Mouse (Mus musculus) liver, embryonic 14.5 days (tissue): ENCODE measurements around the gene Rnf39. TPM values are rescaled to one million over a fixed set of nuclear protein-coding genes. Genes with fewer than 3 reads are reported as not detected.

Source experiments
- ATAC-seq: fragments of 200-750 bp; cut with Nextera tagmentation; 2 replicates; pipeline ENCODE4 v1.8.0; 2017; ENCODE audit warnings: moderate number of reproducible peaks, mild to moderate bottlenecking, moderate library complexity; ENCODE audit not compliant: insufficient read depth
- DNase-seq, 3 experiments: peaks; one replicate each; pipeline ENCODE4 v3.0.0-alpha.2; 2012 to 2013; ENCODE audit warnings: low read depth in 3 of 3, low spot score in 3 of 3
- H3K27ac ChIP-seq: fragments of 300-500 bp; sonication (generic); 2 replicates; pipeline ENCODE4 v1.5.1; 2014; ENCODE audit warnings: moderate library complexity, mild to moderate bottlenecking, control low read depth, inconsistent platforms
- H3K27me3 ChIP-seq: fragments of 300-500 bp; sonication (generic); 2 replicates; pipeline ENCODE4 v1.6.1; 2014; ENCODE audit warnings: mild to moderate bottlenecking, low read length, moderate library complexity; ENCODE audit not compliant: control insufficient read depth, insufficient read depth
- H3K36me3 ChIP-seq: fragments of 300-500 bp; sonication (generic); replicated peaks from 2 replicates; pipeline ENCODE4 v1.6.1; 2014; ENCODE audit warnings: low read depth; ENCODE audit not compliant: control insufficient read depth, insufficient read depth
- H3K4me1 ChIP-seq, 2 experiments: fragments of 200-500 bp in 1 of 2; fragments of 300-500 bp in 1 of 2; sonication (generic) in 1 of 2; replicated peaks; 2 replicates each; pipeline ENCODE4 v1.6.1; 2012 to 2014; ENCODE audit warnings: antibody characterized with exemption in 1 of 2, inconsistent platforms in 1 of 2, low read length in 1 of 2; ENCODE audit not compliant: control insufficient read depth in 2 of 2, insufficient read depth in 2 of 2
- H3K4me2 ChIP-seq: fragments of 300-500 bp; sonication (generic); 2 replicates; pipeline ENCODE4 v1.6.1; 2014; ENCODE audit warnings: low read depth, mild to moderate bottlenecking, control low read depth, moderate library complexity
- H3K4me3 ChIP-seq, 2 experiments: fragments of 200-500 bp in 1 of 2; fragments of 300-500 bp in 1 of 2; sonication (generic) in 1 of 2; 2 replicates each; pipeline ENCODE4 v1.5.1; 2012 to 2014; ENCODE audit warnings: low read depth in 2 of 2, low read length in 2 of 2, mild to moderate bottlenecking in 2 of 2, control low read depth in 1 of 2, inconsistent platforms in 1 of 2, moderate library complexity in 1 of 2; ENCODE audit not compliant: insufficient read depth in 1 of 2
- H3K9ac ChIP-seq: fragments of 300-500 bp; sonication (generic); replicated peaks from 2 replicates; pipeline ENCODE4 v1.6.1; 2014; ENCODE audit warnings: mild to moderate bottlenecking, control low read depth, moderate library complexity
- H3K9me3 ChIP-seq: fragments of 300-500 bp; sonication (generic); 2 replicates; pipeline ENCODE4 v1.6.1; 2016; ENCODE audit warnings: low read length, mixed read lengths; ENCODE audit not compliant: control insufficient read depth
- CTCF ChIP-seq: IDR thresholded peaks from 2 replicates; pipeline ENCODE4 v1.5.1; 2016; ENCODE audit warnings: antibody characterized with exemption, low read depth, control low read depth
- EP300 ChIP-seq: IDR thresholded peaks from 2 replicates; pipeline ENCODE4 v1.6.1; 2016; ENCODE audit warnings: antibody characterized with exemption, low read depth
- WGBS: fragments of 180-500 bp; shearing (Covaris S2); extraction: QIAGEN DNeasy Blood & Tissue Kit; methylation state at CpG from one replicate; pipeline ENCODE4 v1.1.7; 2014; ENCODE audit not compliant: insufficient replicate concordance; 5-methylcytosine and 5-hydroxymethylcytosine counted together
- polyA plus RNA-seq, 2 experiments: library from polyadenylated mRNA; depleted of rRNA in 1 of 2; stranded (reverse) in 1 of 2; unstranded in 1 of 2; fragments of >200 nt; fragmentation: Nextera tagmentation in 1 of 2; extraction: Ambion mirVana in 1 of 2; gene quantifications; 2 replicates each; pipeline versions ENCODE4 v1.2.1 to v1.2.3; 2012 to 2014

Rnf39 gene
- polyA plus RNA-seq, 2 experiments, result 0.02 TPM; not detected in 1

DNA sequence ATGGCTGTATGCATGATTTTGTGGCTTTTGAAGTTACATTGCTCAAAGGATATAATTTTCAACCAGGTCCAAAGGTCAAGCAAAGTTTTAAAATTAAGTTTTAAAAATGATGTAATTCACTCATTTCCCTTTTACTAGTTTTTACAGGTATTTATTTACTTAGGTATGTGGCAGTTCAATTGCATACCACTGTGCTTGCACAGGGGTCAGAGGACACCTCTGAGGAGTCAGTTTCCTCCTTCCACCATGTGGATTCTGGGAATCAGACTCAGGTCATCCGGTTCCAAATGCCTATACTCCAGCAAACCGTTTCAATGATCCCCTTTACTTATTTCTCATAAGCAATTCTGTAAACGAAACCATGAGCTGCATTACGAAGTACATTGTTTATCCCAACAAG is 20.0 kb upstream of the Rnf39 start:
- 56% methylated on average over 4 of the region's 4 CpGs for WGBS

DNA sequence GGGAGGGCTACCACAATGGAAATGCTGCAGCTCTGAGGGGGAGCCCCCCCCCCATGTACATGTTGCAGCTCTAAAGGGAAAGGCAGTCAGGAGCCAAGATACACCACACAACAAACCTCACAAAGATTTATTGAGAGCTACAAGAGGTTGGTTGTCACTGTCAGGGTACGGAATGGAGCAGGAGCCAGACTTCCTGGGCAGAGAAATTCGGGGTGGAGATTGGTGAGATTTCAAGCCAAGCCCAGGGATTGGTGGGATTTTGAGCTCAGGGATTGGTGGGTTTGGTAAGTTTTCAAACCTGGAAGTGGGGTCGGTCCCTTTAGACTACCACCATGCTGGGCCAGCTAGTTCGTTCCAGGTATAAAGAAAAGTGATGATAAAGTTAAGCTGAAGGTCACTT is 19.2 kb upstream of the Rnf39 start:
- TF ChIP-seq CTCF (no peak), EP300 (no peak)
- Histone ChIP-seq H3K4me2 (no peak overlapping the region), H3K9me3 (no peaks in the 10 kb centered on the region), H3K36me3 (no peaks in the 10 kb centered on the region), H3K9ac (no peak overlapping the region), H3K27me3 (no peaks in the 10 kb centered on the region), H3K4me3 (no peak overlapping the region), H3K4me1 (no peaks in the 10 kb centered on the region), H3K27ac (no peak overlapping the region)
- DNase-seq (no peak), ATAC-seq (no peak)
- WGBS, result 52% methylated on average over 4 of the region's 4 CpGs

More for the DNA sequence above, 20.0 kb upstream of the Rnf39 start:
- no peaks in the 10 kb centered on the region for H3K4me1 ChIP-seq
- H3K27ac ChIP-seq, result no peak overlapping the region
- H3K27me3 ChIP-seq, result no peaks in the 10 kb centered on the region
- TF ChIP-seq CTCF (no peak), EP300 (no peak)
- H3K9me3 ChIP-seq, result no peaks in the 10 kb centered on the region
- no peaks in the 10 kb centered on the region for H3K36me3 ChIP-seq
- no peak for ATAC-seq
- H3K4me2 ChIP-seq, result no peak overlapping the region
- no peak overlapping the region for H3K4me3 ChIP-seq
- no peak overlapping the region for H3K9ac ChIP-seq
- DNase-seq, result no peak

DNA sequence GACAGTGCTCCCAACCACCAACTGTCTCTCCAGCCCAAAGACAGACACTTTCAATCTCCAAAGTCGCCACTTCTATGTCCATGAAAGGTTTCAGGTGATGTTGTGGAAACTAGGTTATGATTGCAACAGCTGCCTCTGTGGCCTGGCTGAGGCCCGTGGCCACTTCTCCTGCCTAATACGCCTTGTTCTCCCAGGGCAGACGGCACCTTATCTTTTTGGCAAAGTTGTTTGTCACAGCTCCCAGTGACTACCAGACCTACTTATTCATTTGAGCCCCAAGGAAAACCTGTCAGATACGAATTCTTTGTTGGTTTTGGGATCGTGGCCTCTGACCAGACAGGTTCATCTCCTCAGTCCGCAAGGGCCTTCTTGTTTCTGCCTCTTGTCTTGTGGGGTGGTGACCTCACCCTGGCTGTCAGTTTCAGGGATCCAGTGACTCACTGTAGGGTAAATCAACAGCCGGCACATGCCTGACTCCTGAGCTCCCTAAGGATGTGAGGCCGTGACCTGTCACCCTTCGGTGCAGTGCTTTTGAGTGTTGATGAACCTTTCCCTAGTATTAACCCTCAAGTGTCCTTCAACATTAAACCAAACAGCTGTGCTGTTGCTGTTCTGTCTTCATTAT is 15.1 kb upstream of the Rnf39 start:
- TF ChIP-seq EP300, result no peak
- Histone ChIP-seq H3K9me3 (no peaks in the 10 kb centered on the region), H3K27ac (no peak overlapping the region), H3K4me3 (no peak overlapping the region), H3K9ac (no peak overlapping the region), H3K36me3 (no peaks in the 10 kb centered on the region), H3K4me2 (no peak overlapping the region), H3K27me3 (no peaks in the 10 kb centered on the region), H3K4me1 (no peaks in the 10 kb centered on the region)
- 44% methylated on average over 10 of the region's 10 CpGs for WGBS
- DNase-seq (no peak), ATAC-seq (no peak)

DNA sequence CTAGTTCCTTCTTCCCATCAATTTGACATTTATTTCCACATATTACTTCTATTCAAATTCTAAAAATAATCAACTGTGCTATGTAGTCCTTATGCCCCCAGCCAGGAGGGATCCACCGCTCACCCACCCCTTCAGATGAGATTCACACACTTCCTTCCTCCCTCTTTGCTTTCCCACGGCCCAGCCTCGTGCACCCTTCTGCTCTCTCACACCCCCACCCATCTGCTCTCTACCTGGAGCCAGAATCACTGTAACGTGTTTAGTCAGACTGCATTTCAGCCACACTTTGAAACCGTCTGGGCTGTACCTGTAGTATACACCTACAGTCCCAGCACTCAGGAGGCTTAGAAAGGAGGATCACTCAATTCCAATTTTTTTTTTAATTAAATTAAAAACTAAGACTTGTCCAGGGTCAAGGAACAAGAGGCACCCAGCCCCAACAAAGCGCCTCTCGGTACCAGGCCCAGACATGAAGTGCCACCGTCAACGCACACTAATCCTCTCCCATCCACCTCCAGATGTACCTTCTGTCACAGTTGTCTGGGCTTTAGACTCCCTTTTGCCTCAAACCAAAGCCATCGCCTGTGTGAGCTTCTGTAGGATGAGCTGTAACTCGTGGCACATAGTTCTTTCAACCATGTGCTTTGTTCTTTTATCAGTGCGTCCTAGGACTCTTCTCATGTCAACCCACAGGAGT is 13.3 kb upstream of the Rnf39 start:
- TF ChIP-seq EP300 (no peak), CTCF (no peak)
- no peak for ATAC-seq
- Histone ChIP-seq H3K27me3 (no peaks in the 10 kb centered on the region), H3K4me2 (no peak overlapping the region), H3K27ac (no peak overlapping the region), H3K9me3 (no peaks in the 10 kb centered on the region), H3K36me3 (no peaks in the 10 kb centered on the region), H3K4me1 (no peaks in the 10 kb centered on the region), H3K9ac (no peak overlapping the region), H3K4me3 (no peak overlapping the region)
- DNase-seq, result no peak
- 57% methylated on average over 12 of the region's 12 CpGs for WGBS

DNA sequence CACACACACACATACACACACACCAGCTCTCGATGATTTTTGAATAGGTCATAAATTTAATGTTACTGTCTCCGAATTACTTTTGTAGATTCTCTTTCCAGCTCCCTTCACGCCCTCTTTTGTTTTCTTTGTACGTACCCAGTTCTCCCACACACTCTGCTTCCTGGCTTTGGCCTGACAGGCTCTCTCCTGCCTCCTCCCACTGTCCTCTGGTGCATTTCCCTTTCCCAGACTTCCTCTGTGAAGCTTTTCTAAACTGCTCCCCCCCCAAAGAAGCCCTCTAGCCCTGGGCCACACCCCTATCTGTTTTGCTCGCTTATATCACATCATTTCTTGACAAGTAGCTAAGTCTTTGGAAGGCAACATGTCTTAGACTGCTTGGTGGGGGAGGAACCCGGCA is 12.5 kb upstream of the Rnf39 start:
- WGBS, result 46% methylated on average over 6 of the region's 6 CpGs
- no peak overlapping the region for H3K4me2 ChIP-seq
- DNase-seq (no peak), ATAC-seq (no peak)
- H3K9me3 ChIP-seq, result no peaks in the 10 kb centered on the region
- no peak overlapping the region for H3K4me3 ChIP-seq
- no peaks in the 10 kb centered on the region for H3K4me1 ChIP-seq
- no peak for TF ChIP-seq CTCF
- no peak for TF ChIP-seq EP300
- no peak overlapping the region for H3K27ac ChIP-seq
- no peak overlapping the region for H3K9ac ChIP-seq
- no peaks in the 10 kb centered on the region for H3K36me3 ChIP-seq
- H3K27me3 ChIP-seq, result no peaks in the 10 kb centered on the region
